Mouse (Mus musculus) adrenal gland, postnatal 0 days (tissue): ENCODE results near the gene Slc1a4. TPM values are rescaled to one million over a fixed set of nuclear protein-coding genes. Genes with fewer than 3 reads are reported as not detected.

Experiments
- polyA plus RNA-seq: library from polyadenylated mRNA; unstranded; fragments of >200 nt; fragmentation: Nextera tagmentation; extraction: Ambion mirVana; gene quantifications from 2 replicates; pipeline ENCODE4 v1.2.1, GENCODE M21; 2015

Slc1a4 gene
- polyA plus RNA-seq = 7.6 and 10.1 TPM in 2 replicates

GRCm38 (mm10) chr11:20332561-20333514 is at the start of gene Slc1a4:
Slc1a4 (minus strand) TSS chr11:20332713.

Other genes with a start within 250 kb of the Slc1a4 start
- 60.2 and 78.6 TPM in 2 replicates for gene Actr2, start 219.8 kb downstream of the Slc1a4 start, polyA plus RNA-seq
- gene Rab1a, start 131.3 kb downstream of the Slc1a4 start, polyA plus RNA-seq = 201 and 253 TPM in 2 replicates
- 11.8 and 16.7 TPM in 2 replicates for gene Cep68, start 83.3 kb downstream of the Slc1a4 start, polyA plus RNA-seq
- gene Sertad2, start 210.5 kb upstream of the Slc1a4 start, polyA plus RNA-seq = 12.7 and 21.0 TPM in 2 replicates